Mouse (Mus musculus) embryonic fibroblast, embryonic 13.5 days (primary cell): ENCODE results near the gene Hnf1a. TPM values are rescaled to one million over a fixed set of nuclear protein-coding genes. Genes with fewer than 3 reads are reported as not detected.

Experiments
- H3K27ac ChIP-seq: 2 replicates; pipeline ENCODE4 v1.5.1; 2012; ENCODE audit warnings: low read length, control low read depth, inconsistent platforms; ENCODE audit not compliant: insufficient read depth
- H3K4me1 ChIP-seq: 2 replicates; pipeline ENCODE4 v1.6.1; 2011; ENCODE audit warnings: low read length; ENCODE audit not compliant: control insufficient read depth, insufficient read depth
- H3K4me3 ChIP-seq: 2 replicates; pipeline ENCODE4 v1.5.1; 2011; ENCODE audit warnings: mild to moderate bottlenecking, control low read depth, low read length; ENCODE audit not compliant: insufficient read depth
- CTCF ChIP-seq: IDR thresholded peaks from 2 replicates; pipeline ENCODE4 v1.5.1; 2011; ENCODE audit warnings: mild to moderate bottlenecking, control low read depth, low read length, moderate library complexity, borderline replicate concordance; ENCODE audit not compliant: insufficient read depth
- POLR2A ChIP-seq: IDR thresholded peaks from 2 replicates; pipeline ENCODE4 v1.6.1; 2011; ENCODE audit warnings: low read depth, mild to moderate bottlenecking, control low read depth, low read length, moderate library complexity
- polyA plus RNA-seq: library from polyadenylated mRNA; stranded (reverse); fragments of >200 nt; gene quantifications from 2 replicates; pipeline ENCODE4 v1.2.4, GENCODE M21; 2011; ENCODE audit warnings: low read depth; ENCODE audit not compliant: missing spikeins, insufficient read length

Gene Hnf1a
- polyA plus RNA-seq, 1 experiment, result not detected

- Histone ChIP-seq H3K4me3 (no peak overlapping the region), H3K4me1 (no peaks in the 10 kb centered on the region), H3K27ac (no peak overlapping the region)
- no peak for TF ChIP-seq CTCF
- TF ChIP-seq POLR2A, result no peak
Measured at GRCm38 (mm10) chr5:114968651-114969050, 2.2 kb downstream of the Hnf1a start.

- H3K27ac ChIP-seq, result no peak overlapping the region
- H3K4me3 ChIP-seq, result no peak overlapping the region
- TF ChIP-seq CTCF (no peak), POLR2A (no peak)
- H3K4me1 ChIP-seq, result no peaks in the 10 kb centered on the region
Measured at GRCm38 (mm10) chr5:114967523-114968268, 3.2 kb downstream of the Hnf1a start.

GRCm38 (mm10) chr5:114964967-114965898, 5.7 kb downstream of the Hnf1a start:
- TF ChIP-seq POLR2A (no peak), CTCF (no peak)
- H3K4me3 ChIP-seq, result no peak overlapping the region
- no peak overlapping the region for H3K27ac ChIP-seq
- no peaks in the 10 kb centered on the region for H3K4me1 ChIP-seq

GRCm38 (mm10) chr5:114964315-114964966, 6.5 kb downstream of the Hnf1a start:
- Histone ChIP-seq H3K27ac (no peak overlapping the region), H3K4me3 (no peak overlapping the region), H3K4me1 (no peaks in the 10 kb centered on the region)
- TF ChIP-seq CTCF (no peak), POLR2A (no peak)

- TF ChIP-seq POLR2A (no peak), CTCF (no peak)
- H3K27ac ChIP-seq, result no peak overlapping the region
- no peak overlapping the region for H3K4me3 ChIP-seq
- H3K4me1 ChIP-seq, result no peaks in the 10 kb centered on the region
Measured at GRCm38 (mm10) chr5:114961590-114962360, 9.1 kb downstream of the Hnf1a start.

GRCm38 (mm10) chr5:114958069-114958468, 12.8 kb downstream of the Hnf1a start:
- no peaks in the 10 kb centered on the region for H3K4me1 ChIP-seq
- TF ChIP-seq POLR2A (no peak), CTCF (no peak)

GRCm38 (mm10) chr5:114953326-114953725, 17.6 kb downstream of the Hnf1a start:
- H3K4me3 ChIP-seq, result no peak overlapping the region
- TF ChIP-seq POLR2A, result no peak
- TF ChIP-seq CTCF, result no peak
- no peaks in the 10 kb centered on the region; the same call in 1 of the 2 replicates for H3K4me1 ChIP-seq

More at GRCm38 (mm10) chr5:114958069-114958468, 12.8 kb downstream of the Hnf1a start:
- no peak overlapping the region for H3K4me3 ChIP-seq
- H3K27ac ChIP-seq, result no peak overlapping the region

GRCm38 (mm10) chr5:114951279-114951880, 19.5 kb downstream of the Hnf1a start:
- TF ChIP-seq POLR2A (no peak), CTCF (no peak)
- Histone ChIP-seq H3K4me3 (no peak overlapping the region), H3K27ac (no peak overlapping the region)

More at GRCm38 (mm10) chr5:114953326-114953725, 17.6 kb downstream of the Hnf1a start:
- H3K27ac ChIP-seq, result no peak overlapping the region

More at GRCm38 (mm10) chr5:114951279-114951880, 19.5 kb downstream of the Hnf1a start:
- H3K4me1 ChIP-seq, result no peaks in the 10 kb centered on the region; the same call in 1 of the 2 replicates
